8 mouse cellular contexts compared by ENCODE assay signal in the genomic region with DNA sequence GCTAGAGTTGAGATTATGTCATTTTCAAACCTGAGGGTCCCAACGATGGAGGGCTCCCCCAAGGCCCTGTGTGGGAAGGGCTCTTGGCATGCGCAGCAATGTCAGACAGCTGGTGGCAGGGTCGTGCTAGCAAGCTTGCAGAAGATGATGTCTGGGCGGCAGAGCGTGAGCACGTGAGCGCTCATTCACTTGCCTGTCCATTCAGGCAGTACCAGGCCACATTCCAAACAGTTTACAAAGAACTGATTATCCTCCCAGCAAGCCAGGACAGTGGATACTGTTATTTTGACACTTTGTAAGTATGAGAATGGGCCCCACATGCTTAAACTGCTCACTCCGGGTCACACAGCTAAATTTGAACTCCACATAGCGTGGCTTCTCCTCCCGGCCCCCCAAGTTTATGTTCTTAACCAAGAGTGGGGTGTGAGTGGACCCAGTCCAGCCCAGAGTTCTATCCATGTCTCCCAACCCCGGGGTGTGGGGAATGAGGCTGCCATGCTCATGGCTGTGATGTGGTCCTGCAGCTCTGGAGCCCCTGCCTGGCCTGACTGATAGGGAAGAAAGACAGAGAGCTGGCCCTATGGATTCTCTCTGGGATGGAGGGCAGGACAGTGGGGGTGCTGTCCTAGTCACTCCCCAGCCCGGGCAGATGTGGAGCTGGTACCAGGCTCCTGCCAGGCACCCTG. TPM values are rescaled to one million over a fixed set of nuclear protein-coding genes. Genes with fewer than 3 reads are reported as not detected.
DNase-seq lines count a peak whose midpoint lies in the region; ATAC-seq and TF ChIP-seq lines count a peak whose summit lies in the region.

No protein-coding gene starts in this region.

- DNase-seq in lung, embryonic 14.5 days, result peak; percentile 44
- no peak for DNase-seq in lung, adult 2 months
- DNase-seq in cerebellum, adult 2 months, result no peak

- H3K9me3 ChIP-seq in lung, embryonic 14.5 days (ENCODE audit: low read depth, low read length), result no peaks in the 10 kb centered on the region
- H3K9me3 ChIP-seq in intestine, embryonic 15.5 days, result no peaks in the 10 kb centered on the region
- no peaks in the 10 kb centered on the region for H3K9me3 ChIP-seq in neural tube, embryonic 13.5 days

- WGBS in lung, embryonic 14.5 days, result 26% methylated on average over 12 of the region's 12 CpGs
- 45% methylated on average over 12 of the region's 12 CpGs for WGBS in lung, adult 2 months
- 27% methylated on average over 12 of the region's 12 CpGs for WGBS in intestine, embryonic 15.5 days
- 25% methylated on average over 12 of the region's 12 CpGs for WGBS in neural tube, embryonic 13.5 days
- WGBS in cerebellum, adult 2 months, result 32% methylated on average over 12 of the region's 12 CpGs

- H3K9ac ChIP-seq in lung, embryonic 14.5 days, result no peak overlapping the region
- 0 out of 2 replicates have a peak overlapping the region, but pooled peaks have one; percentile 10 for H3K9ac ChIP-seq in intestine, embryonic 15.5 days
- H3K9ac ChIP-seq in neural tube, embryonic 13.5 days, result peak overlapping the region; percentile 23; the same call in 1 of the 2 replicates

- H3K4me1 ChIP-seq in lung, embryonic 14.5 days (ENCODE audit: insufficient read depth), result peaks cover 6% of the 10 kb centered on the region
- peaks cover 27% of the 10 kb centered on the region for H3K4me1 ChIP-seq in lung, adult 2 months (ENCODE audit: control insufficient read depth, insufficient read depth, low read length)
- H3K4me1 ChIP-seq in embryonic fibroblast, embryonic 13.5 days (ENCODE audit: control insufficient read depth, insufficient read depth, low read length), result peaks cover 13% of the 10 kb centered on the region
- H3K4me1 ChIP-seq in intestine, embryonic 15.5 days (replicated peaks), result peaks cover 40% of the 10 kb centered on the region
- peaks cover 52% of the 10 kb centered on the region for H3K4me1 ChIP-seq in neural tube, embryonic 13.5 days (replicated peaks)
- peaks cover 48% of the 10 kb centered on the region for H3K4me1 ChIP-seq in cerebellum, adult 2 months (ENCODE audit: control insufficient read depth, insufficient read depth, low read length)

- no peak for TF ChIP-seq POLR2A in lung, adult 2 months (IDR thresholded peaks at IDR 0.05; ENCODE audit: borderline replicate concordance, extremely low read depth, low read depth, low read length)
- TF ChIP-seq POLR2A in embryonic fibroblast, embryonic 13.5 days (IDR thresholded peaks at IDR 0.05; ENCODE audit: low read depth, low read length), result no peak
- TF ChIP-seq POLR2A in cerebellum, adult 2 months (IDR thresholded peaks at IDR 0.05; ENCODE audit: borderline replicate concordance, insufficient read depth, low read length), result no peak

- peak; percentile 8; the same call in 1 of the 2 replicates for ATAC-seq in lung, embryonic 14.5 days (ENCODE audit: insufficient read depth)
- peak; percentile 44 for ATAC-seq in intestine, embryonic 15.5 days
- ATAC-seq in neural tube, embryonic 13.5 days (ENCODE audit: low read depth), result peak; percentile 51
- ATAC-seq in cerebellum, adult (ENCODE audit: insufficient number of reproducible peaks, low FRiP score, low TSS enrichment), result no peak
- ATAC-seq in activated CD4-positive, CD25-positive, alpha-beta regulatory T cell, adult 4 months, result no peak

- H3K36me3 ChIP-seq in lung, embryonic 14.5 days (ENCODE audit: insufficient read depth), result no peaks in the 10 kb centered on the region
- no peaks in the 10 kb centered on the region for H3K36me3 ChIP-seq in intestine, embryonic 15.5 days
- no peaks in the 10 kb centered on the region for H3K36me3 ChIP-seq in neural tube, embryonic 13.5 days

- 0 out of 2 replicates have a peak overlapping the region, but pooled peaks have one; percentile 31 for H3K27ac ChIP-seq in lung, embryonic 14.5 days (ENCODE audit: low read depth)
- H3K27ac ChIP-seq in embryonic fibroblast, embryonic 13.5 days (ENCODE audit: insufficient read depth, low read length), result peak overlapping the region; percentile 28; the same call in 1 of the 2 replicates
- H3K27ac ChIP-seq in intestine, embryonic 15.5 days, result peak overlapping the region; percentile 72
- peak overlapping the region; percentile 84 for H3K27ac ChIP-seq in neural tube, embryonic 13.5 days (replicated peaks)
- H3K27ac ChIP-seq in cerebellum, adult 2 months (ENCODE audit: insufficient read depth, low read length), result no peak overlapping the region; the same call in 1 of the 2 replicates

- H3K4me3 ChIP-seq in lung, embryonic 14.5 days (ENCODE audit: low read depth, low read length), result no peak overlapping the region
- no peak overlapping the region for H3K4me3 ChIP-seq in lung, adult 2 months (replicated peaks; ENCODE audit: extremely low read depth, low read depth, low read length)
- no peak overlapping the region for H3K4me3 ChIP-seq in embryonic fibroblast, embryonic 13.5 days (ENCODE audit: insufficient read depth, low read length)
- no peak overlapping the region for H3K4me3 ChIP-seq in intestine, embryonic 15.5 days (replicated peaks)
- H3K4me3 ChIP-seq in neural tube, embryonic 13.5 days, result no peak overlapping the region
- no peak overlapping the region for H3K4me3 ChIP-seq in cerebellum, adult 2 months (replicated peaks; ENCODE audit: insufficient read depth, low read depth, low read length)

- no peak overlapping the region for H3K4me2 ChIP-seq in lung, embryonic 14.5 days
- H3K4me2 ChIP-seq in intestine, embryonic 15.5 days (replicated peaks), result peak overlapping the region; percentile 26; the same call in 1 of the 2 replicates
- no peak overlapping the region for H3K4me2 ChIP-seq in neural tube, embryonic 13.5 days

- no peak for TF ChIP-seq CTCF in lung, embryonic 14.5 days (IDR thresholded peaks at IDR 0.05; ENCODE audit: low read depth)
- no peak for TF ChIP-seq CTCF in lung, adult 2 months (IDR thresholded peaks at IDR 0.05; ENCODE audit: insufficient read depth, low read length)
- no peak for TF ChIP-seq CTCF in embryonic fibroblast, embryonic 13.5 days (IDR thresholded peaks at IDR 0.05; ENCODE audit: borderline replicate concordance, insufficient read depth, low read length)
- TF ChIP-seq CTCF in cerebellum, adult 2 months (IDR thresholded peaks at IDR 0.05; ENCODE audit: borderline replicate concordance, insufficient read depth, low read depth, low read length), result no peak

- peaks cover 5% of the 10 kb centered on the region; the same call in 1 of the 2 replicates for H3K27me3 ChIP-seq in lung, embryonic 14.5 days (ENCODE audit: insufficient read depth, low read length)
- no peaks in the 10 kb centered on the region for H3K27me3 ChIP-seq in intestine, embryonic 15.5 days (replicated peaks)
- peaks cover 3% of the 10 kb centered on the region; the same call in 1 of the 2 replicates for H3K27me3 ChIP-seq in neural tube, embryonic 13.5 days
- H3K27me3 ChIP-seq in cerebellum, adult 2 months (ENCODE audit: control insufficient read depth, insufficient read depth, low read length), result no peaks in the 10 kb centered on the region

RNA-seq across cellular contexts. Expression of gene Ece1, which starts 34.7 kb away (rescaled TPM):
- 59.3 and 71.2 TPM in 2 replicates for polyA plus RNA-seq in lung, embryonic 14.5 days (2014; fragmentation: Nextera tagmentation; extraction: Ambion mirVana)
- 111 and 113 TPM in 2 replicates for polyA plus RNA-seq in lung, adult 2 months (2012; rRNA removed)
- polyA plus RNA-seq in embryonic fibroblast, embryonic 13.5 days (2011; ENCODE audit: insufficient read length, low read depth, missing spikeins), result 65.4 and 94.5 TPM in 2 replicates
- 56.0 and 60.1 TPM in 2 replicates for polyA plus RNA-seq in intestine, embryonic 15.5 days (2015; fragmentation: Nextera tagmentation; extraction: Ambion mirVana)
- 27.5 and 32.6 TPM in 2 replicates for polyA plus RNA-seq in neural tube, embryonic 13.5 days (2015; fragmentation: Nextera tagmentation; extraction: Ambion mirVana)
- 48.5 and 72.4 TPM in 2 replicates for polyA plus RNA-seq in cerebellum, adult 2 months (2012; rRNA removed)
- polyA plus RNA-seq in activated CD4-positive, CD25-positive, alpha-beta regulatory T cell, adult 4 months (2017; shearing (Covaris generic)), result 10 to 100 TPM; 17.2 to 18.6 TPM

Comparison
In these comparisons a context has a peak if more than half of its experiments do, and no peak if none do; other contexts are left out.
1. ATAC-seq: peak in lung, embryonic 14.5 days (single experiment), intestine, embryonic 15.5 days (single experiment) and neural tube, embryonic 13.5 days (single experiment); none in cerebellum, adult (single experiment) and activated CD4-positive, CD25-positive, alpha-beta regulatory T cell, adult 4 months (single experiment).